Mouse (Mus musculus): ENCODE results near the gene F12.

GRCm38 (mm10) chr13:55463399-55464026 lies 36.9 kb upstream of the F12 start:
- TF ChIP-seq CTCF (conservative IDR thresholded peaks at IDR 0.05; ENCODE audit: low read length) (no peak), NANOG (IDR thresholded peaks at IDR 0.05; ENCODE audit: borderline replicate concordance, low read length) (no peak)

Data from E14TG2a.4 (cell line).